12 mouse cellular contexts compared by ENCODE assay signal in genomic region chr5:66114208-66114607, GRCm38 (mm10). TPM values are rescaled to one million over a fixed set of nuclear protein-coding genes. Genes with fewer than 3 reads are reported as not detected.
A peak's percentile ranks its signal among the peaks of the same experiment; 100 is the strongest.
DNase-seq lines count a peak whose midpoint lies in the region; ATAC-seq lines count a peak whose summit lies in the region.
"Had no signal": no experiment of that assay in that cellular context is flagged by ENCODE, and none has a peak within 500 bp of the region (broad histone marks: within the 10 kb centered on the region; RNA-seq: fewer than 3 reads in every experiment).

No protein-coding gene starts in this region.

- H3K9me3 ChIP-seq in embryonic facial prominence, embryonic 14.5 days (ENCODE audit: control insufficient read depth, low read length) = no peaks in the 10 kb centered on the region
- H3K9me3 ChIP-seq: embryonic facial prominence, embryonic 15.5 days; midbrain, embryonic 10.5 days had no signal

- intact Hi-C loops in gastrocnemius, postnatal 36 days (cut with DNase I) = no loop called here

- H3K4me2 ChIP-seq in embryonic facial prominence, embryonic 14.5 days (ENCODE audit: low read depth, low read length) = no peak overlapping the region; the same call in 1 of the 2 replicates
- H3K4me2 ChIP-seq: embryonic facial prominence, embryonic 15.5 days had no signal

- ATAC-seq in embryonic facial prominence, embryonic 14.5 days (ENCODE audit: low read depth) = peak; percentile 75; the same call in 1 of the 2 replicates
- ATAC-seq: CD4-positive, CD25-positive, alpha-beta regulatory T cell, adult 4 months had no signal

- DNase-seq in 416B (ENCODE audit: low read depth) = peak; percentile 62
- DNase-seq in embryonic facial prominence, embryonic 14.5 days (ENCODE audit: low spot score) = peak; percentile 66
- DNase-seq in kidney, postnatal 10 days = peak; percentile 53
- DNase-seq in lung, postnatal 25 days (ENCODE audit: low spot score) = peak; percentile 87
- no peak for DNase-seq in gastrocnemius, postnatal 36 days
- DNase-seq in urinary bladder, postnatal 25 days (ENCODE audit: low spot score) = no peak
- DNase-seq in layer of hippocampus, adult 9-10 months (ENCODE audit: low spot score) = no peak
- no peak for DNase-seq in retina, postnatal 1 day
- DNase-seq: layer of hippocampus, postnatal 36 days had no signal

- H3K27ac ChIP-seq in embryonic facial prominence, embryonic 14.5 days (replicated peaks; ENCODE audit: low read depth, low read length) = no peak overlapping the region
- H3K27ac ChIP-seq: embryonic facial prominence, embryonic 15.5 days; midbrain, embryonic 10.5 days had no signal

- H3K4me3 ChIP-seq in embryonic facial prominence, embryonic 14.5 days (ENCODE audit: low read depth, low read length) = no peak overlapping the region
- H3K4me3 ChIP-seq: embryonic facial prominence, embryonic 15.5 days; midbrain, embryonic 10.5 days had no signal

- no peak overlapping the region for H3K9ac ChIP-seq in embryonic facial prominence, embryonic 14.5 days (ENCODE audit: low read depth, low read length)
- H3K9ac ChIP-seq: embryonic facial prominence, embryonic 15.5 days had no signal

- no peaks in the 10 kb centered on the region for H3K36me3 ChIP-seq in embryonic facial prominence, embryonic 14.5 days (ENCODE audit: control insufficient read depth, insufficient read depth, low read length)
- H3K36me3 ChIP-seq: embryonic facial prominence, embryonic 15.5 days; midbrain, embryonic 10.5 days had no signal

- H3K4me1 ChIP-seq in embryonic facial prominence, embryonic 14.5 days (ENCODE audit: control insufficient read depth, insufficient read depth, low read length) = no peaks in the 10 kb centered on the region
- H3K4me1 ChIP-seq: embryonic facial prominence, embryonic 15.5 days; midbrain, embryonic 10.5 days had no signal

- 56% methylated on average over 6 of the region's 6 CpGs for WGBS in embryonic facial prominence, embryonic 14.5 days

- H3K27me3 ChIP-seq in embryonic facial prominence, embryonic 14.5 days (replicated peaks; ENCODE audit: control insufficient read depth, insufficient read depth, low read length) = no peaks in the 10 kb centered on the region
- H3K27me3 ChIP-seq: embryonic facial prominence, embryonic 15.5 days had no signal

RNA-seq across cellular contexts. Expression of gene Rbm47, which starts 58.7 kb away (rescaled TPM):
- 6.7 and 10.4 TPM in 2 replicates for polyA plus RNA-seq in embryonic facial prominence, embryonic 14.5 days (2014; fragmentation: Nextera tagmentation; extraction: Ambion mirVana)
- under 1 TPM; 0.47 to 0.71 TPM for total RNA-seq in gastrocnemius, postnatal 36 days (2021)

Comparison
In these comparisons a context has a peak if more than half of its experiments do, and no peak if none do; other contexts are left out.
1. DNase-seq: peak in 416B (single experiment), embryonic facial prominence, embryonic 14.5 days (single experiment), kidney, postnatal 10 days (single experiment) and lung, postnatal 25 days (single experiment); none in gastrocnemius, postnatal 36 days (0 of 2), urinary bladder, postnatal 25 days (single experiment), layer of hippocampus, adult 9-10 months (single experiment) and retina, postnatal 1 day (single experiment).